Mouse (Mus musculus): ENCODE measurements around the gene Castor1. TPM values are rescaled to one million over a fixed set of nuclear protein-coding genes. Genes with fewer than 3 reads are reported as not detected.

Gene Castor1
- polyA plus RNA-seq, 1 experiment from 2014 or later: 4.5 TPM

- Histone ChIP-seq H3K27me3 (peaks cover 15% of the 10 kb centered on the region), H3K4me1 (peaks cover 19% of the 10 kb centered on the region), H3K36me3 (no peaks in the 10 kb centered on the region), H3K9me3 (no peaks in the 10 kb centered on the region), H3K27ac (no peak overlapping the region), H3K4me3 (no peak overlapping the region), H3K4me2 (replicated peaks) (no peak overlapping the region), H3K9ac (no peak overlapping the region)
- ATAC-seq (ENCODE audit: low FRiP score, low read depth): no peak
- 24% methylated on average over 7 of the region's 7 CpGs for WGBS
These were observed 5.6 kb downstream of the Castor1 start for GRCm38 (mm10) chr11:4223393-4224188.

GRCm38 (mm10) chr11:4224223-4224622, 6.2 kb downstream of the Castor1 start:
- WGBS: 29% methylated on average over 2 of the region's 2 CpGs

GRCm38 (mm10) chr11:4226569-4227325, 8.7 kb downstream of the Castor1 start:
- ATAC-seq (ENCODE audit: low FRiP score, low read depth): no peak
- Histone ChIP-seq H3K4me3 (no peak overlapping the region), H3K27me3 (no peaks in the 10 kb centered on the region), H3K9me3 (no peaks in the 10 kb centered on the region), H3K4me1 (peaks cover 12% of the 10 kb centered on the region), H3K4me2 (replicated peaks) (no peak overlapping the region), H3K9ac (no peak overlapping the region), H3K36me3 (no peaks in the 10 kb centered on the region), H3K27ac (no peak overlapping the region)
- WGBS: 76% methylated on average over 5 of the region's 5 CpGs

More at GRCm38 (mm10) chr11:4224223-4224622, 6.2 kb downstream of the Castor1 start:
- Histone ChIP-seq H3K9ac (no peak overlapping the region), H3K4me1 (peaks cover 15% of the 10 kb centered on the region), H3K27me3 (peaks cover 8% of the 10 kb centered on the region), H3K36me3 (no peaks in the 10 kb centered on the region), H3K27ac (no peak overlapping the region), H3K4me3 (no peak overlapping the region), H3K4me2 (replicated peaks) (no peak overlapping the region), H3K9me3 (no peaks in the 10 kb centered on the region)
- ATAC-seq (ENCODE audit: low FRiP score, low read depth): no peak

- no peak overlapping the region for H3K9ac ChIP-seq
- H3K4me1 ChIP-seq: peaks cover 10% of the 10 kb centered on the region
- no peaks in the 10 kb centered on the region for H3K27me3 ChIP-seq
- H3K9me3 ChIP-seq: no peaks in the 10 kb centered on the region
- no peak overlapping the region for H3K4me3 ChIP-seq
- H3K27ac ChIP-seq: no peak overlapping the region
- no peaks in the 10 kb centered on the region for H3K36me3 ChIP-seq
- H3K4me2 ChIP-seq (replicated peaks): no peak overlapping the region
- no peak for ATAC-seq (ENCODE audit: low FRiP score, low read depth)
- WGBS: 32% methylated on average over 8 of the region's 8 CpGs
These were observed 10.4 kb downstream of the Castor1 start for GRCm38 (mm10) chr11:4228463-4228862.

DNA sequence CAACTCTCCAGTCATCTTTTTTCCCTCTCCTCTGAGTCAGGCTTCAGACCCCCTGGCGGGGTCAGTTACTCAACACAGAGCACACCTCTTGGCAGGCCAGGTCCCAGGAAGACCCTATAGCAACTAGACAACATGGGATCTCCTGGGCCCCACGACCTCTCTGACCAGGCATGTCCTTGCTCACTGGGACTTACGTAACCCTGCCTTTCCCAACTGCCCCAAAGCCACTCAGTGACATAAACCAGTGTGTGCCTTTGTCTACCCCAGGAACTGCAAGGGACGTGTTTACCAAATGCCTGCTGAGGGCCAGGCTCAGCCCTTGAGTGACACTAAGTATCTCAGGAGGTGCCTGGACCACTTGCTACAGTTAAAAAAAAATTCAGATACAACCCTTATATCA, 11.8 kb downstream of the Castor1 start:
- Histone ChIP-seq H3K9ac (no peak overlapping the region), H3K27ac (no peak overlapping the region), H3K36me3 (no peaks in the 10 kb centered on the region), H3K4me3 (no peak overlapping the region), H3K9me3 (no peaks in the 10 kb centered on the region), H3K4me1 (peaks cover 6% of the 10 kb centered on the region; the same call in 1 of the 2 replicates), H3K27me3 (no peaks in the 10 kb centered on the region), H3K4me2 (replicated peaks) (no peak overlapping the region)
- no peak for ATAC-seq (ENCODE audit: low FRiP score, low read depth)
- 69% methylated on average over 4 of the region's 4 CpGs for WGBS

- Histone ChIP-seq H3K9me3 (no peaks in the 10 kb centered on the region), H3K4me2 (replicated peaks) (no peak overlapping the region), H3K27ac (no peak overlapping the region), H3K4me3 (no peak overlapping the region), H3K4me1 (peaks cover 6% of the 10 kb centered on the region; the same call in 1 of the 2 replicates), H3K36me3 (no peaks in the 10 kb centered on the region), H3K27me3 (no peaks in the 10 kb centered on the region), H3K9ac (no peak overlapping the region)
- no peak for ATAC-seq (ENCODE audit: low FRiP score, low read depth)
- WGBS: 96% methylated on average over 2 of the region's 2 CpGs
These were observed 13.4 kb downstream of the Castor1 start for GRCm38 (mm10) chr11:4231435-4231834.

GRCm38 (mm10) chr11:4232644-4233043, 14.6 kb downstream of the Castor1 start:
- H3K36me3 ChIP-seq: no peaks in the 10 kb centered on the region
- no peak overlapping the region for H3K4me2 ChIP-seq (replicated peaks)
- H3K4me1 ChIP-seq: peaks cover 6% of the 10 kb centered on the region; the same call in 1 of the 2 replicates
- H3K9ac ChIP-seq: no peak overlapping the region
- H3K27me3 ChIP-seq: no peaks in the 10 kb centered on the region
- ATAC-seq (ENCODE audit: low FRiP score, low read depth): no peak
- no peaks in the 10 kb centered on the region for H3K9me3 ChIP-seq
- no peak overlapping the region for H3K27ac ChIP-seq
- 70% methylated on average over 12 of the region's 12 CpGs for WGBS
- H3K4me3 ChIP-seq: no peak overlapping the region

DNA sequence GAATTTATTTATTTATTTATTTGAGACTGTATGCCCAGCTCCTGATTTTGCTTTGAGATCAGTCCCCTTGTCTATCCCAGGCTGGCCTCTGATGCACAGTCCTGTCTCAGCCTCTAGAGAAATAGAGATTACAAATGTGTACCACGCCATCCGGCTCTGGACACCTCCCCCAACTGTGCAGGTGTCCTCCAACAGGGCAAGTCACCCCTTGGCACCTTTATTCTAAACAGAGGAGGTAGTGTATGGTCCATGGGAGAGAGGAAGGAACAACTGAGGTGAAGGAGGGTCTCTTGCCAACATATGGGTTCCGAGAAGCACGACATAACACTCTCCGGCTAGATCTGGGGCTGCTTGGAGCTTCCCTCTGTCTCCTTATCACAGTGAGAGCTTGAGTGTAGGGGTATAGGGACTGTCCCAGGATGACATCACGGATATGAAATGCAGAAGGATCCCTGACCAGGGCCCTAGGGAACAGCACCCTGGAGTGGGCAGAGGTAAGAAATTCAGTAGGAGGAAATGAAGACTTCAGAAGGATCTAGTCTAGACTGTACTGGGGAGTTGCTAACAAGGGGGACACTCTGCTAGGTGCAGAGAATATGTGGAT, 17.1 kb downstream of the Castor1 start:
- no peaks in the 10 kb centered on the region for H3K36me3 ChIP-seq
- no peaks in the 10 kb centered on the region for H3K9me3 ChIP-seq
- ATAC-seq (ENCODE audit: low FRiP score, low read depth): no peak
- no peaks in the 10 kb centered on the region for H3K4me1 ChIP-seq
- H3K4me3 ChIP-seq: no peak overlapping the region
- 84% methylated on average over 6 of the region's 6 CpGs for WGBS
- no peak overlapping the region for H3K4me2 ChIP-seq (replicated peaks)
- H3K27me3 ChIP-seq: no peaks in the 10 kb centered on the region
- no peak overlapping the region for H3K27ac ChIP-seq
- H3K9ac ChIP-seq: no peak overlapping the region

DNA sequence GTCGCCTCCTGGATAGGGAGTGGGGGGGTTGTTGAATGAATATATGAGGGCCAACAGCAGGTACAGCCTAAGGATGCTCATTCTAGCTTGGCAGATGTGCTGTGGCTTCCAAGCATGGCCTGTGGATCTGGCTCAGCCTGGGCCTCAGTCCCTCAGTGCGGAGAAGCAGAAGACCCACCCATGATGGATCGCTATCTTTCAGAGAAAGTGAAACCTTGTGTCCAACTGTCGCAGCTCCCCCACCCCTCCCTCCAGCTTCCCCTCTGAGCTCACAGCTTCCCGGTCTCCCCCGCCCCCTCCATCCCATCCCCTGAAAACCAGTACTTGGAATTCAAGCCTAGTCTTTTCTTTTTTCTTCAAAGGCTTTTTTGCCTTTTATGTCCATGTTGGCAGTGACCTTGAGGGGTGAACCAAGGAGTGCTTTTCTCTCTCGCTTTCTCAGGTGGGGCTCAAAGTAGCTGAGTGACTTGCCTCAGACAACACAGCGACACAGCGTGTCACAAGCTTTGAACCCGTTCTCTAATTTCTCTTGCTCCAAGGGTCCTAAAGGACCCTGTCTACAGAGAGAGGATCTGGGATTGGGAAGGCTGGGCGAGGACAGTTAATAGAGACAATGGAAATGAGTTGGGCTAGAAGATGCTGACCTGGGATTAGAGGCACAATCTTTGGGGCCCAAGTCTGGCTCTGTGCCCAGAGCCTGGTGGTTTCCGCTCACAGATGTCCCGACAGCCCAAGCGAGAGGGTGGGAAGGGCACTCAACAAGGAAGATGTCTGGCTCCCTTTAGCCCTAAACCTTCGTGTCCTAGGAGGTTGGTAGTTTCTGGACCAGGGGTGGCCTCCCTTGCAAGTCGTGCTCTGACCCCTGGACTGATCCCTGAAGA, 17.9 kb downstream of the Castor1 start, which contains the start of gene Osm:
Gene Osm (plus strand): TSS at position 756 of the 881 bp plus-strand sequence.
- no peaks in the 10 kb centered on the region for H3K4me1 ChIP-seq
- no peaks in the 10 kb centered on the region for H3K27me3 ChIP-seq
- no peaks in the 10 kb centered on the region for H3K36me3 ChIP-seq
- no peak within 1 kb of the TSS for H3K4me3 ChIP-seq
- ATAC-seq (ENCODE audit: low FRiP score, low read depth): no peak
- H3K9ac ChIP-seq: no peak within 1 kb of the TSS
- H3K9me3 ChIP-seq: no peaks in the 10 kb centered on the region
- 75% methylated on average over 16 of the region's 16 CpGs for WGBS
- H3K27ac ChIP-seq: no peak within 1 kb of the TSS
- H3K4me2 ChIP-seq (replicated peaks): no peak within 1 kb of the TSS

DNA sequence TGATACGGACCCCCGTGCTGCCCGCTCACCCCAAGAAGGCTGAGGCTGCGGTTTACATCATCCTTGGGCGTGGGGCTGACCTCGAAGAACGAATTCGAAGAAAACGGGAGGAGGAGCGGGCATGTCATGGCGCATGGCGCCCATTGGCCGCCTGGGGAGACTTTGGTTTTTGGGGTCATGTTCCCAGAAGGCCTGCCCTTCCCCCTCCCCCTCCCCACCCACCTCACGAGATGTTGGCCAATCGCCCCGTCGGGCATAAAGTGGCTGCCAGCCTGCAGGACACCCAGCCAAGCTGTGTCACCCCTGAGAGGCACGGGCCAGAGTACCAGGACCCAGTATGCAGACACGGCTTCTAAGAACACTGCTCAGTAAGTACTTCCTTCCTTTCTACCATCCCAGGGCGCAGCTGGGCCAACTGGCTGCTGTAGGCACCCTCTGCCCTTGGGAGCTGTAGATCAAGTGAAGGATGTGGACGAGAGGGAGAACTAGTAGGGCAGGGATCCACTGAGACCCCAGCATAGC, 18.6 kb downstream of the Castor1 start:
- no peak overlapping the region for H3K9ac ChIP-seq
- no peaks in the 10 kb centered on the region for H3K4me1 ChIP-seq
- H3K36me3 ChIP-seq: no peaks in the 10 kb centered on the region
- no peaks in the 10 kb centered on the region for H3K27me3 ChIP-seq
- no peaks in the 10 kb centered on the region for H3K9me3 ChIP-seq
- H3K4me2 ChIP-seq (replicated peaks): no peak overlapping the region
- no peak for ATAC-seq (ENCODE audit: low FRiP score, low read depth)
- WGBS: 93% methylated on average over 21 of the region's 21 CpGs
- H3K4me3 ChIP-seq: no peak overlapping the region
- H3K27ac ChIP-seq: no peak overlapping the region

GRCm38 (mm10) chr11:4237389-4237912, 19.4 kb downstream of the Castor1 start:
- Histone ChIP-seq H3K4me2 (replicated peaks) (no peak overlapping the region), H3K36me3 (no peaks in the 10 kb centered on the region), H3K9ac (no peak overlapping the region), H3K27me3 (no peaks in the 10 kb centered on the region), H3K9me3 (no peaks in the 10 kb centered on the region), H3K4me3 (no peak overlapping the region), H3K27ac (no peak overlapping the region), H3K4me1 (no peaks in the 10 kb centered on the region)
- ATAC-seq (ENCODE audit: low FRiP score, low read depth): no peak
- WGBS: 82% methylated on average over 18 of the region's 18 CpGs

All from limb, embryonic 13.5 days (tissue).